Mouse (Mus musculus): ENCODE data around the gene Ehf. TPM values are rescaled to one million over a fixed set of nuclear protein-coding genes. Genes with fewer than 3 reads are reported as not detected.

Ehf gene
- 0.01 TPM in 1 of 2 replicates, not detected in the other for polyA plus RNA-seq (2012)

DNA sequence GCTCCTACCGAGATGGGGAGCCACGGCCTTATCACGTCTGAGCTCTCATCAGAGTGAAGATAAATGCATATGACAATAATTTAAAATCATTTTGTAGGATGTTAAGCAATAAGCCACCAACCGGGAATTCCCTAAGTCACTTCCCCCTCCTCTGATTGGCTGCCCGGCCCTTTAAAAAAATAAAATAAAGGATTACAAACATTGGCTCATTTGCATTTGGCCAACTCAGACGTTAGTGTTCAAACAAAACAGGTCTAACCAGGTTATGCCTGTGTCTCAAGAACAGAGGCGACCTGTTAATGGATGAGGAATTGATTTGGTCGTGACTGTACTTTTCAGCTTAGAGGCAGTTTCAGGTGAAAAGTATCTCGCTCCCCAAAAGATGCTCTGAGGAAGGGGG, at the start of gene Ehf:
Ehf (minus strand) TSS at position 147 of the 400 bp plus-strand sequence.
- no peak for TF ChIP-seq GATA1 (IDR thresholded peaks at IDR 0.05; ENCODE audit: low read length)

DNA sequence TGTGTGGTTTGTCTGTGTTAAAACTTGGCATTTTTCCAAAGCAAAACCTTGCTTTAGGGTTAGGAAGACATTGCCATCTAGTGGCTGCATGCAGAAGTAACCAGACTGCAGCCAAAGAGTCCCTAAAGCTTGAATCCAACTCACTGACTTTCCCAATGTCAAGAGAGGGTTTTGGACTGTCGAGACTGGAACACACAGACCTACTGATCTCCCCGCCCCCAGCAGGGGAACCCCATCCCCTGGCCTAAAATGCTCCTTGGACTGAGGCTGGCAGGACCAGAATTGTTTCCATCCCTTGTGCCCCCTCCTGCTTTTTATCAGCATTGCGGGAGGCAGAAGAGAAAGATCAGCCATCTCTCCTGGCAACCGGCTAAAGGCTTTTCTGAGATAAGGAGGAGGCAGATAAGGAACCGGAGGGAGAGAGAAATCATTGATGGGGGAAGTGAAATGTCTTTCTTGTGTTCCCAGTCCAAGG, 44.4 kb upstream of the Ehf start:
- TF ChIP-seq GATA1 (IDR thresholded peaks at IDR 0.05; ENCODE audit: low read length), result no peak

DNA sequence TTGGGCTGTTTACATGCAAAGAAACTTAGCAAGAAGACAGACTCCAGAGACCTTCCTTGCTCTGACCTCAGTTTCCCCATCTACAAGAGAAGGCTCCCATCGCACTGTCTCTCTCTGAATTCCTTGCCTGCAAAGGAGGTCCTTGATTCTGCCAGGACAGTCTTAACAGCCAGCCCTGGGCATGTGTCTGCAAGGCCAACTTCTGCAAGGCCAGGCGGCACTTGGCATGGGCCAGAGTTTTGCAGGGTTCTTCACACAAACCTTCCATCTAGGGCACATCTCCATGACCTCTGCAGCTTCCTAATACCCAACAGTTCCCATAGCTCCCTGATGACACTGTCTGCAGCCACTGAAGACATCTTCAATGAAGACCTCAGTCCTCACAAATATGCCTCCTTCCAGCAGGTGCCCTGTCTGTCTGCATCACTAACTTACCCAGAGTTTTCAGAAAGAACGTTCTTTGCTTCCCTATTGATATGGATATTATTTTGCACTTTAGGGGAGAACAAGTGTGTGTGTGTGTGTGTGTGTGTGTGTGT, 43.7 kb upstream of the Ehf start:
- TF ChIP-seq GATA1 (IDR thresholded peaks at IDR 0.05; ENCODE audit: low read length), result no peak

DNA sequence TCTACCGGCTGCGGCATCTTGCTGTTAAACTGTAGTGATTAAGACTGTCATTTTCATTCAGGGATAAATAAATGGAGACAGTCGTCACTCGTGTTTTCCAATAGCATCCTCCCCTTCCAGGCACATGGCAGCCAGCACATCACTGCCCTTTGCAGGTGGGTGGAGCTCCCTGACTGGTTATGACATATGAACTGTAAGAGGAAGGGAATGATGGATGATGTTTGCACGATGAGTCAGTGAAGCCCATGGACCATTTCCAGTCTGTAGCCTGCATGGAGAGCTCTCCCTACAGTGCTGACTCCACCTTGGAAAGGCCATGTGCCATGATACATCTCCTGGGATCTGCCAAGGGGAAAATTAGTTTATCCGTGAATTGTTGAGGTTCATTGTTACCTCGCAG, 40.5 kb upstream of the Ehf start:
- TF ChIP-seq GATA1 (IDR thresholded peaks at IDR 0.05; ENCODE audit: low read length), result no peak

DNA sequence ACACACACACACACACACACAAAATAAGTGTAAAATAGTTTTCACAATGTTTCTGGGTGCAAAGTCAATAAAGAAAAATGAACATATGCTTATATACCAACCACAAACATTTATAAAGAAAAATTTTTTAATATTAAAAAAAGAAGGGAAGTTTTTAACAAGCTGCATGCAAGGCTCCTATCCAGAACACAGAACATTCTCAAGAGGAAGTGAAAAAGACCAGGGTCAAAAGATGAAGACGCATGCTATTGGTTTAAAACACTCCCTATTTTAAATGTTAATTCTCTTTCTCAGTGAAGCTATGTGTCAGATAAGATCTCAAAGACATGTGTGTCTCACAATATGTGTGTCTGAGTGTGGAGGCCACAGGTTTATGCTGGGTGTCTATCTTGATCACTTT, 39.0 kb upstream of the Ehf start:
- TF ChIP-seq GATA1 (IDR thresholded peaks at IDR 0.05; ENCODE audit: low read length), result no peak

DNA sequence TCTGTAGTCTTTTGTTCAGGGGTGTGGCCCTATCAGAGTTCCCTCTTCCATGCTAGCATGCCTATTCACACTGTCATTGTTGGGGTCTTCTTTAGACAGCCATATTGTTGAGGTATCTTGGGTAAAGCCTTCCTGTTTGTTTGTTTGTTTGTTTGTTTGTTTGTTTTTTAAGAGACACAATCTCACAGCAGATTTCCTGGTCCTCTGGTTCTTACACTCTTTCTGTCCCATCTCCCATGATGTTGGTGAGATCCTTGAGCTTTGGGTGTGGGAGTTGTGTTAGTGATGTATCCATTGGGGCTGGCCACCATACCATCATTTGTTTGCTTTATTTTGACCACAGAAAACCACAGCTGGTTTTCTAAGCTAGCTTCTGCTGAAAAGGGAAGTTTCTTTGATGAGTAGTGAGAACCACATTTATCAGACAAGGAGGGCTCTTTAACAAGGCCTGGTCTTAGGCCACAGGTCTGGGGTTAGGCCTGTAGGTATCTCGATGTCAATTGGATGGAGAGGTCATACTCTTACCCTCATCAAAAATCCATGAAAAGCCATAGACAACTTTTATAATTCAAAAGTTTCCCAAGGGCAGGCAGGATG, 38.4 kb upstream of the Ehf start:
- TF ChIP-seq GATA1 (IDR thresholded peaks at IDR 0.05; ENCODE audit: low read length), result no peak

DNA sequence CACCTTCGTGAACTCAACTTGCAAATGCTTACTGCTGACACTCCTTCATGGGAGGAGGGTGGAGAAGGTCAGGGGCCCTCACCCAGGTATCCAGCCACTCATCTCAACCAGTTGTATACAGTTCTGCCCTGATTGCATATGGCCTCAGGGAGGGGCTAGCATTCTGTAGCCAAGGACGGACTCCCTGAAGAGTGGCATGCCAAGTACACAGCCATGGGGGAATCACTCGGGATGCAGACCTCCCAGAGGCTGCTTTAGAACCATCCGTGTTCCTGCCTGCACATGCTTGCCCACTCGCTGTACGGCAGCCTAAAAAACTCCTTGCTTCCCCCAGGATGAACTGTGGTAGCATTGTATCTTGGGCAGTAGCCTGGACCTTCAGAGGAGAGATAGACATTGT, 35.6 kb upstream of the Ehf start:
- no peak for TF ChIP-seq GATA1 (IDR thresholded peaks at IDR 0.05; ENCODE audit: low read length)

DNA sequence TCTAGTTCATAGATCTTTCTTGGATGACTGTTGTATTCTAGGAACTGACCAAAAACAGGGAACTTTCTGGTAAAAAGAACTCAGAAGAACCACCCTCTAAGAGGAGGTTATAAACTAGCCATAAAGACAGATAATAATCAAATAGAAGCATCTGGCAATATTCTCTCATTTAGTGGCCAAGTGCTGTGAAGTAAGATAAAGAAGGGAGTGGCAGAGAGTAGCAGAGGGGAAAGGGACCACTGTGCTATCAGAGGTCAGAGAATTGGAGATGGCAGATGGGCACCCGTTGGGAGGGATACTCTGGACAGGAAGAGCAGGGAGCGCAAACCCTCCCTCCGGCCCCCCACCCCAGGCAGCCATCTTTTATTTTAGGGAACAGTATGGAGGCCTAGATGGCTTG, 34.3 kb upstream of the Ehf start:
- no peak for TF ChIP-seq GATA1 (IDR thresholded peaks at IDR 0.05; ENCODE audit: low read length)

DNA sequence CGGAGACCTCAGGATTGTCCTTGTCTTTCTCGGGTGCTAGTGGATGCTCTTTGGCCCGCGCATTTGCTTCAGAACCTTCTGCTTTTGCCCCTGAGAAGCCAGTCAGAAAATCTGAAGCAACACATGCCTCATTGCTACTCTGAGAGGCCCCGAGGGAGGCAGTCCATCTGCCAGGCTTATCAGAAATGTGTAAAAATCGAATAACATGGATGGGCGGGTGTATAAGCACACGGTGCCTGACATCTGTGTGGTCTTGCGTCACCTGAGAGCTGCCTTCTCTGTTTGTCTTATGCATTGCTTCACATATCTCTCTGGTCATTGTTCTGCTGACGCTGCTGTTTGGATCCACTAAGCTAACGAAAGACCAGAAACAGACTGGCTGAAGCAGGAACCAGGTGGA, 33.5 kb upstream of the Ehf start:
- TF ChIP-seq GATA1 (IDR thresholded peaks at IDR 0.05; ENCODE audit: low read length), result no peak

DNA sequence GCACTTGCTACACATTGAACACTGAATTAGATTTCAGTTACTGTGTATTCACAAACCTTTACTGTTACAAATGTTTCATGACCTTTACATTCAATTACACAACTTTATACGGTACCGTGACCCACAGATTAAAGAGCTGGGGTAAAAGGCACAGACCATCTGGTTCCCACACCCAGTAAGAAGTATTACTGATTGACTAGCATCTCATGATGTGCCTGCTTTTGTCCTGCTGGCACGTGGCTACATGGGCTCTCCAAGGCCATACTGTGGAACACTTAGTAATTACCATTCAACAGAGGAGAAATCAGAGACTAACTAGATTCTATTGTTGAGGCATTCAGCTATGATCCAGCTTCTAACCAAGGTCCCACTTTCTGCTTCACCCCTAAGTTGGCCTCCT, 32.9 kb upstream of the Ehf start:
- no peak for TF ChIP-seq GATA1 (IDR thresholded peaks at IDR 0.05; ENCODE audit: low read length)

DNA sequence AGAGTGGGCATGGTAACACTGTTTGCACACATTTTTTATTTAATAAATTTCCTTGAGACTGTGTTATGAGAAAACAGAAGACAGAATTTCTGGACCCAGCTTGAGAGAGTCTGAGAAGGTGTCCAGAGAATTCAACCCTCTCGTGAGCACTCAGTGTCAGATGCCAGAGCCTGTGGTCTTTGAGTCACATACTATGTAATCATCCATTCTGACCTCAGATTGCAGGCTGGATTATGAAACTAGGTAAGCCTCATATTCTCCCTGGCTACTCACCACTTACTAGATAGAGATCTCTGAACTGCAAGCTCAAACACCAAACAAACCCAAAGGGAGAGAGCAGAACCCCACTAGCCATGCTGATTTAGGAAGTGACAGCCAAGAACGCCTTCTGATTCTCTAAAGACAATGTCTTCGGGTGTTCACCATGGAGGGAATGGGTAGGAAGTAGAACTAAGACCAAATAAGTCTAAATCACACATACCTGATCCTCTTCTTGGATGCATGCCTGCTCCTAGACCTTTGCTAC, 28.7 kb upstream of the Ehf start:
- TF ChIP-seq GATA1 (IDR thresholded peaks at IDR 0.05; ENCODE audit: low read length), result no peak

DNA sequence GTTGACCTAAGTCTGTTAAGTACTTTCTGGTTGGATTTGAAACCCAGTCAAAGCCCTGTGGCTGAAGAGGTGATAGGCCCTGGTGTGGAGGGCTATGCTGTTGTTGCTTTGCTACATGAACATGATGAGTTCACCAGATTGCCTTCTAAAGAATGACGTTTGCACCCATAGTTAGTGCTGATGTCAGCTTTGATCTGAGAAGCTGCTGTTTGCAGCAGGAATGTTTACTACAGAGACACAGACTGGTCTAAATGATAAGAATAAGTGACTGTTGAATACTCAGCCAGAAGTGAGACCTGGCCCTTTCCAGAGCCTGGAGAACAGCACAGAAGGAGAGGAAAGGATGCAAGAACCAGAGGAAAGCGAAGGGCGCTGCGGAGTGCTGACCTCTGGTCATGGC, 25.7 kb upstream of the Ehf start:
- TF ChIP-seq GATA1 (IDR thresholded peaks at IDR 0.05; ENCODE audit: low read length), result no peak

DNA sequence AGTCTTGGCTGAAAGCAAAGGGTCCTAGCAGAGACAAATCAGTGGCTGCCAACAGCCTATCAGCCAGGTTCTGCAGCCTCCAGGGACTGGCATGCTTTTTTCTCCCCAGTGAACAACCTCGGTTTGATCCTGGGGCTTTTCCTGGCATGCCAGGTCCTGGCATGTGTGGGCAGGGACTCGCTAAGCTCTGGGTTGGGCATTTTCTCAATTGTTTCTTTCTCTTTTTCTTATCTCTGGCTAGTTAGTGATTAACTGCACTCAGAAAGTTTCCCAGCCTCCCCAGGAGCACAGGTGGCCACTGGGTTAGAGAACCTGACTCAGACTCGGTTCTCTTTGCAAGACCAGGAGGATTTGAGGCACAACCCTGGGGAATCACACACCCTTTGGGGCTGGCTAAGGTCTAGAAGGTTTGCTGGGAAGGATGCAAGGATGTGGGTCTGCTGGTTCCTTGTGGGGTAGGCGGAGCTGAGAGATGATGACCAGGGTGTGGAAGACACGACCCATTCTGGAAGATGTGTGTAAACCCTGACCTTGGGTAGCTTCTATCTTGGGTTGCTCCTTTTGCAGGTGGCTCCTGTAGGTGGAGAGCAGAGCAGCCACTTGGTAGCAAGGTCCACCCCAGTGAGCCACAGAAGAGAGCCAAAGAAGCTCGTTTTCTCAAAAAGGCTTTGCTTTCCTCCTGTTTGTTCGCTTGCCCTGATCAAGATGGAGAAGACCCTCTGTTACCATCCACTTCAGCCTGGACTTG, 22.4 kb upstream of the Ehf start:
- no peak for TF ChIP-seq GATA1 (IDR thresholded peaks at IDR 0.05; ENCODE audit: low read length)

DNA sequence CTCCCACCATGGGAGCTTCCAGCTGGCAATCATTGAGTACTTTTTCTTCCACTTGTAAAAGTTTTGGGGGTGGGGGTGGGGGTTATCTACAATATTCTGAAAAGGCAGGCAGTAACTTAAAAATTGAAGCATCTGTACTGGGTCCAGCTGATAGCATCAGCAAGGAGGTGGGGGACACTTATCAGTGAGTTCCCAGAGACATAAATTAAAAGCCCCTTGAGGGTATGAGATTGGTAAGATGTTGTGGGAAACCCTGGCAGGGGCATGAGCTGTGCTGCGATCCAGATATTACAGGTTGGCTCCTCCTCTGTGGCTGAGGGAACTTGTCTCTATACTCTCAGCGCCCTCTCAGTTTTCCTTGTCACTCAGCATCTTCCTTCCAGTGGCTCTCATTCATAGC, 21.2 kb upstream of the Ehf start:
- no peak for TF ChIP-seq GATA1 (IDR thresholded peaks at IDR 0.05; ENCODE audit: low read length)

DNA sequence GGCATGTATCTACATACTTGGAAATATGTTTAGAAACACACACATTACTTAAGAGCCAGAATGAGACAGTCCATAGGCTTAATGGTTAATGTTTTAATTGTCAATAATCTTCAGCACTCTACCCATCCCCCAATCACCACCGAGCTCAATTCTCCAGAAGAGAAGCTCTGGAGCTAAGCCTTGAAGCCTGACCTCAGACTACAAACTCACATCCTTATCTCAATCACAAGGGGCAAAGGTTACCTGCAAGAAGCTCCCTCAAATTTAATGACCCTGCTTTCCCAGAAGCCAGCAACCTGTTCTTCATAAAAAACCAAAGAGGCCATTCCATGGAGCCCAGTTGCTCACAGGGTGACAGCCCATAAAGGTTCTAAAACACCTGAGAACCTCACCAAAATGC, 19.1 kb upstream of the Ehf start:
- TF ChIP-seq GATA1 (IDR thresholded peaks at IDR 0.05; ENCODE audit: low read length), result no peak

DNA sequence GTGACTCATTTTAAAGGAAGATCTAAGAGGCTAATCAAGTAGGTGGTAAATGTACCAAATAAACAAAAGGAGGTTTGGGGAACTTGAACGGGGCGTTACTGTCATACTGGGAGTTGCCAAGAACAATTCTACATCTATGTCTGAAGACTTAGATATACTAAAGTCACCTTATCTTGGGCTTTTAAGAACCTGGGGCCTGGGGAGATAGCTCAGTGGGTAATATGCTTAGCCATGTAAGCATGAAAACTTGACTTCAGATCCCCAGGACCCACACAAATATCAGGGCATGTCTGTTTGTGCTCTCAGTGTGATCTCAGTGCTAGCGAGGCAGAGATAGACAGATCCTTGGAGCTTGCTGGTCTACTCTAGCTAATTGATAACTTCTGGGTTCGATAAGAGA, 18.6 kb upstream of the Ehf start:
- TF ChIP-seq GATA1 (IDR thresholded peaks at IDR 0.05; ENCODE audit: low read length), result no peak

DNA sequence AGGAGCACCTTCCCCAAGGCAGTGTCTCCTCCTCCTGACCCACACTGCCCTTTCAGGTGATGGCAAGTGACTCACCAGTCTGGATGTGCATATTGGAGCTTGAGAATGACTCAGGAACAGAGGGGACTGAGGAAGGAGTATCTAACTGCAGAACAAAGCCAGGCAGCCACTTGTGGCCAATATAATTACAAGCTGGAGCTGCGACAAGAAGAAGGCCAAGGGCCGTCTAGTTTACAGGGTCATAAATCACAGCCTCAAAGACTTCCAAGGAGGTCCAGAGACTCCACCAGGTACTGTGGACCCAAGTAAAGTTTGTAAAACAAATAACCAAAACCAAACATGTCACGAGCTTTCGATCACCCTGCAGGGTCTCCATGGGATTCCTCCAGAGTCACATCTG, 10.9 kb upstream of the Ehf start:
- no peak for TF ChIP-seq GATA1 (IDR thresholded peaks at IDR 0.05; ENCODE audit: low read length)
